Mouse (Mus musculus): ENCODE results near the gene Eif1. TPM values are rescaled to one million over a fixed set of nuclear protein-coding genes. Genes with fewer than 3 reads are reported as not detected.
"Not testable (repeated sequence)": the region's sequence is repeated elsewhere in the genome, so short reads cannot be mapped to it uniquely, and the experiment has no call there.

The Eif1 gene
- polyA plus RNA-seq, 1 experiment from 2014 or later, result 674 TPM

GRCm38 (mm10) chr11:100311656-100312055, 8.0 kb upstream of the Eif1 start:
- no peak for TF ChIP-seq CTCF (IDR thresholded peaks at IDR 0.05)
- no peaks in the 10 kb centered on the region for H3K27me3 ChIP-seq
- in situ Hi-C loops (cut with MboI; ENCODE audit: low pct_unique_long_range_greater_than_20kb), result no loop called here
- POLR2A ChIA-PET, result interaction anchor here (1.4 kb wide), 1 partner anchor 8 kb away, joined by 4 read pairs; no protein-coding TSS in a partner anchor
- CTCF ChIA-PET, result interaction anchor here (1.0 kb wide), 1 partner anchor 11 kb away, joined by 3 read pairs; no protein-coding TSS in a partner anchor
- ATAC-seq, result no peak
- no peak for DNase-seq (ENCODE audit: low read depth, low spot score)

- ChIA-PET CTCF (interaction anchor here (1.0 kb wide), 1 partner anchor 11 kb away, joined by 3 read pairs; no protein-coding TSS in a partner anchor), POLR2A (interaction anchor here (1.4 kb wide), 1 partner anchor 8 kb away, joined by 4 read pairs; no protein-coding TSS in a partner anchor)
- in situ Hi-C loops (cut with MboI; ENCODE audit: low pct_unique_long_range_greater_than_20kb), result no loop called here
- no peak for ATAC-seq
- no peak for TF ChIP-seq CTCF (IDR thresholded peaks at IDR 0.05)
- no peaks in the 10 kb centered on the region for H3K27me3 ChIP-seq
- no peak for DNase-seq (ENCODE audit: low read depth, low spot score)
These were observed 7.5 kb upstream of the Eif1 start for GRCm38 (mm10) chr11:100312096-100312679.

GRCm38 (mm10) chr11:100313424-100313823, 6.3 kb upstream of the Eif1 start:
- no peaks in the 10 kb centered on the region for H3K27me3 ChIP-seq
- in situ Hi-C loops (cut with MboI; ENCODE audit: low pct_unique_long_range_greater_than_20kb), result no loop called here
- ATAC-seq (no peak), DNase-seq (ENCODE audit: low read depth, low spot score) (no peak)
- ChIA-PET POLR2A (no interaction called here), CTCF (interaction anchor here (2.0 kb wide), 1 partner anchor 10 kb away, joined by 4 read pairs; no protein-coding TSS in a partner anchor)
- TF ChIP-seq CTCF (IDR thresholded peaks at IDR 0.05), result no peak

- DNase-seq (ENCODE audit: low read depth, low spot score) (no peak), ATAC-seq (no peak)
- in situ Hi-C loops (cut with MboI; ENCODE audit: low pct_unique_long_range_greater_than_20kb), result no loop called here
- no peak for TF ChIP-seq CTCF (IDR thresholded peaks at IDR 0.05)
- ChIA-PET CTCF (no interaction called here), POLR2A (no interaction called here)
- H3K27me3 ChIP-seq, result no peaks in the 10 kb centered on the region
These were observed 4.2 kb upstream of the Eif1 start for GRCm38 (mm10) chr11:100315439-100315838.

- TF ChIP-seq CTCF (IDR thresholded peaks at IDR 0.05), result no peak
- ChIA-PET CTCF (no interaction called here), POLR2A (no interaction called here)
- ATAC-seq (no peak), DNase-seq (ENCODE audit: low read depth, low spot score) (no peak)
- no peaks in the 10 kb centered on the region for H3K27me3 ChIP-seq
- in situ Hi-C loops (cut with MboI; ENCODE audit: low pct_unique_long_range_greater_than_20kb), result no loop called here
These were observed 1.8 kb upstream of the Eif1 start for GRCm38 (mm10) chr11:100317826-100318380.

GRCm38 (mm10) chr11:100318529-100319451, 895 bp upstream of the Eif1 start:
- in situ Hi-C loops (cut with MboI; ENCODE audit: low pct_unique_long_range_greater_than_20kb), result no loop called here
- ATAC-seq (no peak), DNase-seq (ENCODE audit: low read depth, low spot score) (no peak)
- H3K27me3 ChIP-seq, result no peaks in the 10 kb centered on the region
- CTCF ChIA-PET, result no interaction called here
- no peak for TF ChIP-seq CTCF (IDR thresholded peaks at IDR 0.05)
- POLR2A ChIA-PET, result interaction anchor here (0.8 to 1.1 kb wide), 2 partner anchors 12 to 14 kb away, joined by 3 to 4 read pairs; no protein-coding TSS in a partner anchor

- H3K27me3 ChIP-seq, result no peaks in the 10 kb centered on the region
- POLR2A ChIA-PET, result interaction anchor here (0.7 to 1.1 kb wide), 4 partner anchors 9 to 1154 kb away, joined by 3 to 5 read pairs (median 4); no protein-coding TSS in a partner anchor
- in situ Hi-C loops (cut with MboI; ENCODE audit: low pct_unique_long_range_greater_than_20kb), result no loop called here
- CTCF ChIA-PET, result no interaction called here
- peak; percentile 74 for ATAC-seq
- DNase-seq (ENCODE audit: low read depth, low spot score), result peak; percentile 87
- no peak for TF ChIP-seq CTCF (IDR thresholded peaks at IDR 0.05)
These were observed 516 bp downstream of the Eif1 start for GRCm38 (mm10) chr11:100320172-100320630.

GRCm38 (mm10) chr11:100320701-100321410, 1.2 kb downstream of the Eif1 start:
- POLR2A ChIA-PET, result interaction anchor here (0.7 kb wide), 2 partner anchors 10 to 1155 kb away, joined by 4 to 5 read pairs; no protein-coding TSS in a partner anchor
- H3K27me3 ChIP-seq; DNase-seq (ENCODE audit: low read depth, low spot score); in situ Hi-C loops (cut with MboI; ENCODE audit: low pct_unique_long_range_greater_than_20kb); ATAC-seq: not testable (repeated sequence)
- CTCF ChIA-PET, result interaction anchor here (0.9 to 1.3 kb wide), 2 partner anchors 16 to 22 kb away, joined by 3 to 4 read pairs; no protein-coding TSS in a partner anchor

- POLR2A ChIA-PET, result interaction anchor here (0.7 to 1.0 kb wide), 2 partner anchors 20 to 33 kb away, joined by 3 read pairs; no protein-coding TSS in a partner anchor
- DNase-seq (ENCODE audit: low read depth, low spot score); ATAC-seq; H3K27me3 ChIP-seq; in situ Hi-C loops (cut with MboI; ENCODE audit: low pct_unique_long_range_greater_than_20kb): not testable (repeated sequence)
- CTCF ChIA-PET, result interaction anchor here (0.9 to 1.8 kb wide), 3 partner anchors 16 to 23 kb away, joined by 3 to 7 read pairs (median 4); no protein-coding TSS in a partner anchor
These were observed 2.0 kb downstream of the Eif1 start for GRCm38 (mm10) chr11:100321479-100322305.
